Mouse (Mus musculus) myocyte (in vitro differentiated cells): ENCODE results near the gene Sirt6.

ENCODE experiments used
- POLR2A ChIP-seq: IDR thresholded peaks from one replicate; pipeline ENCODE4 v1.6.1; 2011; ENCODE audit warnings: low read depth, mild to moderate bottlenecking, control low read depth, moderate library complexity; ENCODE audit not compliant: insufficient read length
- POLR2AphosphoS2 ChIP-seq: IDR thresholded peaks from one replicate; pipeline ENCODE4 v1.6.1; 2011; ENCODE audit warnings: low read depth, control low read depth; ENCODE audit not compliant: insufficient read length
- REST ChIP-seq: IDR thresholded peaks from one replicate; pipeline ENCODE4 v1.6.1; 2011; ENCODE audit warnings: mild to moderate bottlenecking, control low read depth, moderate library complexity; ENCODE audit not compliant: insufficient read depth, insufficient read length
- USF1 ChIP-seq: IDR thresholded peaks from one replicate; pipeline ENCODE4 v1.6.1; 2011; ENCODE audit warnings: low read depth, mild to moderate bottlenecking, control low read depth, moderate library complexity

GRCm38 (mm10) chr10:81604019-81604967, 23.3 kb downstream of the Sirt6 start:
- TF ChIP-seq POLR2AphosphoS2 (no peak), POLR2A (no peak), REST (no peak), USF1 (no peak)
